Mouse (Mus musculus): ENCODE measurements around the gene Tuba1b.

Tuba1b gene

GRCm38 (mm10) chr15:98891907-98892606, 42.3 kb downstream of the Tuba1b start:
- DNase-seq (ENCODE audit: low read depth, low spot score) = peak; percentile 83

GRCm38 (mm10) chr15:98891198-98891742, 43.1 kb downstream of the Tuba1b start:
- DNase-seq (ENCODE audit: low read depth, low spot score) = no peak

- DNase-seq (ENCODE audit: low read depth, low spot score) = no peak
Measured at GRCm38 (mm10) chr15:98887526-98887925, 46.8 kb downstream of the Tuba1b start.

GRCm38 (mm10) chr15:98886667-98887387, 47.5 kb downstream of the Tuba1b start:
- DNase-seq (ENCODE audit: low read depth, low spot score) = no peak

- DNase-seq (ENCODE audit: low read depth, low spot score) = no peak
Measured at GRCm38 (mm10) chr15:98884106-98884505, 50.3 kb downstream of the Tuba1b start.

GRCm38 (mm10) chr15:98883661-98884060, 50.7 kb downstream of the Tuba1b start:
- no peak for DNase-seq (ENCODE audit: low read depth, low spot score)

- no peak for DNase-seq (ENCODE audit: low read depth, low spot score)
Measured at GRCm38 (mm10) chr15:98881656-98882008, 52.7 kb downstream of the Tuba1b start.
